Mouse (Mus musculus) bone marrow, adult 2 months (tissue): ENCODE results near the gene Aire. TPM values are rescaled to one million over a fixed set of nuclear protein-coding genes. Genes with fewer than 3 reads are reported as not detected.

ENCODE experiments used
- H3K27ac ChIP-seq: fragments of 200-500 bp; 2 replicates; pipeline ENCODE4 v1.5.1; 2012; ENCODE audit warnings: low read depth, mild to moderate bottlenecking, control low read depth, inconsistent platforms, low read length; ENCODE audit not compliant: control insufficient read depth, poor library complexity, insufficient read depth
- H3K4me1 ChIP-seq: fragments of 200-500 bp; 2 replicates; pipeline ENCODE4 v1.6.1; 2011; ENCODE audit warnings: low read length; ENCODE audit not compliant: control insufficient read depth, insufficient read depth
- H3K4me3 ChIP-seq: fragments of 200-500 bp; replicated peaks from 2 replicates; pipeline ENCODE3; 2011; ENCODE audit warnings: mild to moderate bottlenecking, low read depth, low read length, control low read depth; ENCODE audit not compliant: control insufficient read depth
- CTCF ChIP-seq: fragments of 200-500 bp; IDR thresholded peaks from 2 replicates; pipeline ENCODE4 v1.5.1; 2011; ENCODE audit warnings: low read length, control low read depth; ENCODE audit not compliant: control insufficient read depth, insufficient read depth
- POLR2A ChIP-seq: fragments of 200-500 bp; IDR thresholded peaks from 2 replicates; pipeline ENCODE4 v1.6.1; 2011; ENCODE audit warnings: low read depth, mild to moderate bottlenecking, control low read depth, low read length, borderline replicate concordance; ENCODE audit not compliant: control insufficient read depth
- WGBS: fragments of 180-500 bp; shearing (Covaris S2); methylation state at CpG from one replicate; pipeline ENCODE4 v1.1.7; 2018; 5-methylcytosine and 5-hydroxymethylcytosine counted together
- polyA plus RNA-seq: library from polyadenylated mRNA; stranded (reverse); fragments of >200 nt; gene quantifications from 2 replicates; pipeline ENCODE4 v1.2.4, GENCODE M21; 2011; ENCODE audit warnings: low replicate concordance; ENCODE audit not compliant: missing spikeins, insufficient read depth, insufficient read length

Gene Aire
- polyA plus RNA-seq, 1 experiment: not detected

DNA sequence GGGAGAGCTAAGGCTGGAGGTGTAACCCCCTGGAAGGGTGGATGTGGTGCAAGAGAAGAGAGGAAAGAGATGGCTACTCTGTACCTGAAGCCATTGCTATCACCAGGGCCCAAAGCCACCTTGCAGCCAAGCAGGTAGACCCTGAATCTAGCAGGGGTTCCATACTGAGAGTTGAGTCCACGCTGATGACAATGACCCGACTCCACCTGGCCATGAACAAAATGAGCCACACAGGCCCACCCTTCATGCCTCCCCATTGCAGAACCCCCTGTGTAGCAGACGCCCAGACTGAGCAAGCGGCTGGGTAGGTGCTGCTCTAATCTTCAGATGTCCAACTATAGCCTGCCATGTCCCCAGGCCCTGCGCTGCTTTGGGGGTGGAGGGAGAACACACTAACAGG is 57.6 kb downstream of the Aire start:
- no peak overlapping the region for H3K27ac ChIP-seq
- TF ChIP-seq POLR2A: no peak
- no peak for TF ChIP-seq CTCF
- H3K4me3 ChIP-seq: no peak overlapping the region
- 79% methylated on average over 5 of the region's 5 CpGs for WGBS
- no peaks in the 10 kb centered on the region for H3K4me1 ChIP-seq

DNA sequence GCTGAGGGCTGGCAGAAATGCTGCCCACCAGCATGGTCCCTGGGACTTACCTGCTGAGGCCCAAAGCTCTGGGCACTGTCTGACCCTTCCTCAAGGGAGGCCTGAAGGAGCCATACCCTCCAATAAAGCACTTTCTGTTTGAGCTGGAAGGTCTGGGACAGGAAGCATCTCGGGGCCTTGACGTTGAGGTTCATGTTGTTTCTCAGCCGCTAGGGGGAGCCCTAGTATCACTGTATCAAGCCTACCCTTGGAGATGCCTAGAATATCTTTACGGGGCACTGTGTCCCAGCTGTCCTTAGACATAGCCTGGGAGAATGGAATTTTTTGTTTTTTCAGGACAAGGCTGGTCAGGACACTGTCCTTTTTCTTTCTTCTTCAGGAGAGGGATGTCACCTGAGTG is 58.8 kb downstream of the Aire start:
- TF ChIP-seq CTCF (peak; percentile 86), POLR2A (no peak)
- WGBS: 2% methylated on average over 4 of the region's 4 CpGs
- Histone ChIP-seq H3K4me3 (no peak overlapping the region), H3K27ac (no peak overlapping the region), H3K4me1 (no peaks in the 10 kb centered on the region)

Other genes with a start within 250 kb of the Aire start
- not detected in 2 replicates for gene Gm9639, start 248.5 kb downstream of the Aire start, polyA plus RNA-seq
- gene Gm19668, start 244.5 kb downstream of the Aire start, polyA plus RNA-seq: not detected in 2 replicates
- not detected in 2 replicates for gene Gm9507, start 231.8 kb downstream of the Aire start, polyA plus RNA-seq
- gene Gm2696, start 228.9 kb downstream of the Aire start, polyA plus RNA-seq: not detected in 2 replicates
- gene Krtap10-4, start 216.5 kb downstream of the Aire start, polyA plus RNA-seq: not detected in 2 replicates
- not detected in 2 replicates for gene Krtap10-10, start 207.7 kb downstream of the Aire start, polyA plus RNA-seq
- gene Gm36176, start 196.8 kb downstream of the Aire start, polyA plus RNA-seq: not detected in 2 replicates
- not detected in 2 replicates for gene Gm10318, start 190.8 kb downstream of the Aire start, polyA plus RNA-seq
- gene Gm3285, start 181.6 kb downstream of the Aire start, polyA plus RNA-seq: not detected in 2 replicates
- 0.70 TPM in 1 of 2 replicates, not detected in the other for gene Lrrc3, start 141.1 kb downstream of the Aire start, polyA plus RNA-seq
- gene Trpm2, start 73.0 kb downstream of the Aire start, polyA plus RNA-seq: 19.2 and 53.7 TPM in 2 replicates
- 4.4 and 5.8 TPM in 2 replicates for gene 1810043G02Rik, start 65.1 kb downstream of the Aire start, polyA plus RNA-seq
- gene Pfkl, start 33.5 kb downstream of the Aire start, polyA plus RNA-seq: 8.0 and 13.3 TPM in 2 replicates
- gene Dnmt3l, start 1.7 kb downstream of the Aire start, polyA plus RNA-seq: 6.7 TPM in 1 of 2 replicates, not detected in the other
- gene Icosl, start 25.7 kb upstream of the Aire start, polyA plus RNA-seq: 7.9 and 20.7 TPM in 2 replicates
- 25.3 and 31.3 TPM in 2 replicates for gene D10Jhu81e, start 126.2 kb upstream of the Aire start, polyA plus RNA-seq
- 7.2 and 13.9 TPM in 2 replicates for gene Pwp2, start 141.5 kb upstream of the Aire start, polyA plus RNA-seq
- 19.5 and 31.8 TPM in 2 replicates for gene Trappc10, start 201.0 kb upstream of the Aire start, polyA plus RNA-seq